Mouse (Mus musculus): ENCODE measurements around the gene Arxes2. TPM values are rescaled to one million over a fixed set of nuclear protein-coding genes. Genes with fewer than 3 reads are reported as not detected.
A peak's percentile ranks its signal among the peaks of the same experiment; 100 is the strongest.
"Not testable (repeated sequence)": the region's sequence is repeated elsewhere in the genome, so short reads cannot be mapped to it uniquely, and the experiment has no call there.

Arxes2 gene
- polyA plus RNA-seq, 1 experiment from 2014 or later = 55.0 TPM

- peak; percentile 75; the same call in 1 of the 2 replicates for ATAC-seq (ENCODE audit: insufficient read depth, low FRiP score)
- Histone ChIP-seq H3K4me2 (ENCODE audit: low read depth, low read length) (no peak overlapping the region), H3K9me3 (replicated peaks; ENCODE audit: control insufficient read depth, low read length) (no peaks in the 10 kb centered on the region), H3K27me3 (ENCODE audit: control insufficient read depth, insufficient read depth, low read length) (no peaks in the 10 kb centered on the region), H3K9ac (ENCODE audit: low read length) (no peak overlapping the region), H3K4me1 (ENCODE audit: control insufficient read depth, insufficient read depth, low read length) (no peaks in the 10 kb centered on the region), H3K27ac (ENCODE audit: low read length) (no peak overlapping the region), H3K36me3 (ENCODE audit: control insufficient read depth, insufficient read depth, low read length) (no peaks in the 10 kb centered on the region), H3K4me3 (replicated peaks; ENCODE audit: low read length) (no peak overlapping the region)
- 19% methylated on average over 2 of the region's 2 CpGs for WGBS
These were observed 20.8 kb downstream of the Arxes2 start for GRCm38 (mm10) chrX:136014392-136014791.

GRCm38 (mm10) chrX:136030331-136030730 lies 36.7 kb downstream of the Arxes2 start:
- Histone ChIP-seq H3K4me1 (ENCODE audit: control insufficient read depth, insufficient read depth, low read length) (no peaks in the 10 kb centered on the region), H3K9ac (ENCODE audit: low read length) (no peak overlapping the region), H3K36me3 (ENCODE audit: control insufficient read depth, insufficient read depth, low read length) (no peaks in the 10 kb centered on the region), H3K27ac (ENCODE audit: low read length) (no peak overlapping the region), H3K4me3 (replicated peaks; ENCODE audit: low read length) (no peak overlapping the region), H3K9me3 (replicated peaks; ENCODE audit: control insufficient read depth, low read length) (no peaks in the 10 kb centered on the region), H3K27me3 (ENCODE audit: control insufficient read depth, insufficient read depth, low read length) (no peaks in the 10 kb centered on the region), H3K4me2 (ENCODE audit: low read depth, low read length) (no peak overlapping the region)
- WGBS = 63% methylated on average over 1 of the region's 1 CpGs
- ATAC-seq (ENCODE audit: insufficient read depth, low FRiP score) = no peak

- Histone ChIP-seq H3K4me2 (ENCODE audit: low read depth, low read length) (peak within 1 kb of the TSS; percentile 48), H3K4me3 (replicated peaks; ENCODE audit: low read length) (peak within 1 kb of the TSS; percentile 33)
- not testable (repeated sequence) for H3K9me3 ChIP-seq (replicated peaks; ENCODE audit: control insufficient read depth, low read length); H3K36me3 ChIP-seq (ENCODE audit: control insufficient read depth, insufficient read depth, low read length); H3K9ac ChIP-seq (ENCODE audit: low read length); H3K4me1 ChIP-seq (ENCODE audit: control insufficient read depth, insufficient read depth, low read length); H3K27ac ChIP-seq (ENCODE audit: low read length); H3K27me3 ChIP-seq (ENCODE audit: control insufficient read depth, insufficient read depth, low read length)
- WGBS = 17% methylated on average over 10 of the region's 49 CpGs
- ATAC-seq (ENCODE audit: insufficient read depth, low FRiP score) = peak; percentile 93
These were observed 39.5 kb downstream of the Arxes2 start, which contains the start of gene Arxes1 for GRCm38 (mm10) chrX:136032799-136033763. Gene Arxes1, plus strand, starts transcription at chrX:136033367.

GRCm38 (mm10) chrX:136043726-136044125 lies 50.1 kb downstream of the Arxes2 start:
- H3K9me3 ChIP-seq (replicated peaks; ENCODE audit: control insufficient read depth, low read length) = no peaks in the 10 kb centered on the region
- no peaks in the 10 kb centered on the region for H3K36me3 ChIP-seq (ENCODE audit: control insufficient read depth, insufficient read depth, low read length)
- no peak overlapping the region for H3K4me2 ChIP-seq (ENCODE audit: low read depth, low read length)
- H3K27ac ChIP-seq (ENCODE audit: low read length) = no peak overlapping the region
- H3K4me1 ChIP-seq (ENCODE audit: control insufficient read depth, insufficient read depth, low read length) = no peaks in the 10 kb centered on the region
- 69% methylated on average over 1 of the region's 1 CpGs for WGBS
- H3K9ac ChIP-seq (ENCODE audit: low read length) = no peak overlapping the region
- H3K27me3 ChIP-seq (ENCODE audit: control insufficient read depth, insufficient read depth, low read length) = no peaks in the 10 kb centered on the region
- ATAC-seq (ENCODE audit: insufficient read depth, low FRiP score) = no peak
- no peak overlapping the region for H3K4me3 ChIP-seq (replicated peaks; ENCODE audit: low read length)

Other genes with a start within 250 kb of the Arxes2 start
- gene Bhlhb9, start 196.2 kb upstream of the Arxes2 start, polyA plus RNA-seq (2015; fragmentation: Nextera tagmentation; extraction: Ambion mirVana) = 34.9 and 37.4 TPM in 2 replicates
- 20.1 and 21.0 TPM in 2 replicates for gene Gprasp2, start 154.8 kb upstream of the Arxes2 start, polyA plus RNA-seq (2015; fragmentation: Nextera tagmentation; extraction: Ambion mirVana)
- gene Arxes1, start 39.5 kb downstream of the Arxes2 start, polyA plus RNA-seq (2015; fragmentation: Nextera tagmentation; extraction: Ambion mirVana) = 22.1 and 26.9 TPM in 2 replicates
- 80.4 and 92.3 TPM in 2 replicates for gene Bex2, start 74.4 kb downstream of the Arxes2 start, polyA plus RNA-seq (2015; fragmentation: Nextera tagmentation; extraction: Ambion mirVana)
- not detected in 2 replicates for gene Nxf3, start 91.4 kb downstream of the Arxes2 start, polyA plus RNA-seq (2015; fragmentation: Nextera tagmentation; extraction: Ambion mirVana)
- gene Bex4, start 145.2 kb downstream of the Arxes2 start, polyA plus RNA-seq (2015; fragmentation: Nextera tagmentation; extraction: Ambion mirVana) = 76.9 and 103 TPM in 2 replicates
- gene Tceal8, start 178.5 kb downstream of the Arxes2 start, polyA plus RNA-seq (2015; fragmentation: Nextera tagmentation; extraction: Ambion mirVana) = 173 and 201 TPM in 2 replicates
- gene Tceal5, start 210.1 kb downstream of the Arxes2 start, polyA plus RNA-seq (2015; fragmentation: Nextera tagmentation; extraction: Ambion mirVana) = 4.7 and 7.0 TPM in 2 replicates
- 2.9 and 94.6 TPM in 2 replicates for gene Tceal7, start 221.0 kb downstream of the Arxes2 start, polyA plus RNA-seq (2015; fragmentation: Nextera tagmentation; extraction: Ambion mirVana)
- 54.8 and 84.5 TPM in 2 replicates for gene Bex1, start 221.7 kb downstream of the Arxes2 start, polyA plus RNA-seq (2015; fragmentation: Nextera tagmentation; extraction: Ambion mirVana)